Mouse (Mus musculus): ENCODE results near the gene Gm7879.

The Gm7879 gene

DNA sequence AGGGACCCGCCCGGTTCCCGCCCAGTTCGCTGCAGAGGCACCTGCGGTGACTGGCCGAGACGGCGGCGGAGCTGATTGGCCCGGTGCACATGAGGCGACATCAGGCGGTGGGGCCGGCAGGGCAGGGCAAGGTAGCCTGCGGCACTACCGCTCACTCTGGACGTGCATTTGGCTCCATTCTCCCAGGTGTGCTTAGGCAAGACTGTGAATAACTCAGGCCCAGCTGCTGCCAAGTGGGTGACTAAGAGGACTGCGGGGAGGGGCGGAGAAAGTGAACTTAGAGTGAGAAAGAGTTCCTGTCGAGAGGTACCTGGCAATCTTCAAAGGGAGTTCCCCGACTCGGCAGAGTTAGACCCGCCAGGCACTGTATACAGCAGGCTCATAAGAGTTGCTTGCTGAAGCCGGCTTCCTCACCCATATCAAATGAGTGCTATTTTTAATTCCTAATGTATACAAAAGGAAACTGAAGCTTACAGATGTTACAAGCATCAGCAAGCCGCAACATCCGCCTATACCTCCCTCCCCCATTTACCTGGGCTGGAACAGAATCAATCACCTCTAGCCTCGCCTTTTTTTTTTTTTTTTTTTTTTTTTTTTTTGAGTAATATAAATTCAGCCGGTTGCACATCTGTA, 35.3 kb downstream of the Gm7879 start:
- DNase-seq (ENCODE audit: low spot score in 2 of 2), result peak; percentile 88 to 90

- DNase-seq (ENCODE audit: low spot score in 2 of 2), result peak; percentile 39 to 55
These were observed 35.9 kb downstream of the Gm7879 start for GRCm38 (mm10) chr5:43948748-43949275.

GRCm38 (mm10) chr5:43953241-43953640, 40.3 kb downstream of the Gm7879 start:
- no peak for DNase-seq (ENCODE audit: low spot score in 2 of 2)

DNA sequence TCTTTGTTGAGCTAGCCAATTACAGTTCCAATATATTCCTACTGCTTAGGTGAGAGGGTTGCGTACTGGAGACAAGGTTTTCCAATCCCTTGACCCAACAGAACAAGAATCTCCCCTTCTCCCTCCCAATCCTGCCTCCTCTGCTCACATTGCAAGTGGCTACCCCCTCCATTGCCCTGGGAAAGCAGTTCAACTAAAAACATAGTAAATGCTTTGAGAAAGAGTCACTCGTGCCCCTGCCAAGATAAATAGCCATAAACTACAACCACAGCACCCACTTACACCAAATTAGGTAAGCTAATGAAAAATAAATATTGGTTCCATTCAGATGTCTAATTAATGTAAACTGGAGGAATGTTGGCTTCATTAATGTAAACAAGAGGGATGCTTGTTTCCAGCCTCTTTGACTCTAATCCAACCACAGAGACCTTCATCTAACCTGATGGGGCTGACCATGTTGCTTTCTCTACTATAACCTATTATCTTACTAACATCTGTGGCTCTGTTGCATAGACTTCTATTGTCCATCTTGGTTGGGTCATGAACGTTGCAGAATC, 47.0 kb downstream of the Gm7879 start:
- DNase-seq (ENCODE audit: low spot score in 2 of 2), result no peak

DNA sequence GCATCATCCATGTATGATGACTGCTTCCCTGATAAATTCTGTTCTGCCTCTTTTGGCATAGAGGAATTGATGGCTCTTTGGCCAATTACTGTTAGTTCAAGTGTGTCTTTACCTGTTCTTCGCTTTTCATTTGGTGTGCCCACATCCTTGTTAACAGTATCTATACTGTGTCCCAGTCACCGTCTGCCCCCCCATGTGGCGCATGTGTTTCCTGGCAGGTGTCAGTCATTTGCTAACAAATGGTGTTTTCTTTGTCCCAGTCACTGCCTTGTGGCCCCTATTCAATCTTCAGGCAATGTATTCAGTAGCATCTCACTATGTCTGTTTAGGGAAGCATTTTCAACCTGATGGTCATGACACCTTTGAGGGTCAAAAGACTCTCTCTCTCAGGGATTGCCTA, 48.1 kb downstream of the Gm7879 start:
- no peak for DNase-seq (ENCODE audit: low spot score in 2 of 2)
